ENCODE assay signal across 26 mouse cellular contexts in genomic region chr9:61489983-61490382, GRCm38 (mm10).
DNase-seq lines count a peak whose midpoint lies in the region; ATAC-seq and TF ChIP-seq lines count a peak whose summit lies in the region.
"Had no signal": no experiment of that assay in that cellular context is flagged by ENCODE, and none has a peak within 500 bp of the region (broad histone marks: within the 10 kb centered on the region; RNA-seq: fewer than 3 reads in every experiment).

No protein-coding gene starts in this region.

- no peak for ATAC-seq in Patski
- ATAC-seq: activated CD4-positive, CD25-positive, alpha-beta regulatory T cell, adult 4 months; forebrain, embryonic 13.5 days; forebrain, embryonic 16.5 days; hindbrain, postnatal 0 days; inflammation-experienced regulatory T-cells, adult 6 months; intestine, embryonic 16.5 days had no signal

- POLR2A ChIA-PET in Patski (lab: Charles Lee) = no interaction called here

- TF ChIP-seq CTCF in Patski (IDR thresholded peaks at IDR 0.05) = no peak

- in situ Hi-C loops in Patski (cut with MboI; ENCODE audit: low pct_unique_long_range_greater_than_20kb) = no loop called here

- peak; percentile 21 for DNase-seq in adrenal gland, postnatal 10 days
- DNase-seq in adrenal gland, postnatal 4 days (ENCODE audit: low spot score in 2 of 2) = no peak
- DNase-seq in 3T3-L1 (ENCODE audit: low read depth, low spot score) = peak; percentile 22
- peak; percentile 51 for DNase-seq in Patski (ENCODE audit: low read depth, low spot score)
- DNase-seq in fibroblast of lung, adult 2 months (ENCODE audit: low read depth) = peak; percentile 46
- DNase-seq in spleen, postnatal 14 days (ENCODE audit: low spot score in 2 of 2) = no peak
- no peak for DNase-seq in cerebellum, postnatal 25 days
- DNase-seq in kidney, postnatal 25 days = no peak
- DNase-seq: B cell, adult 2 months; cerebellum, adult 11 months; cerebellum, adult 2 months; cerebellum, adult 9-11 months; cerebellum, postnatal 36 days; embryo, embryonic 11 days; gastrocnemius, postnatal 10 days; gastrocnemius, postnatal 36 days; heart, adult 2 months; heart, postnatal 14 days; heart, postnatal 4 days had no signal

- no peaks in the 10 kb centered on the region for H3K27me3 ChIP-seq in Patski
- H3K27me3 ChIP-seq: CH12.LX had no signal

- CTCF ChIA-PET in Patski (lab: Charles Lee) = no interaction called here

Comparison
In these comparisons a context has a peak if more than half of its experiments do, and no peak if none do; other contexts are left out.
1. DNase-seq: peak in adrenal gland, postnatal 10 days (single experiment), 3T3-L1 (single experiment), Patski (single experiment) and fibroblast of lung, adult 2 months (single experiment); none in adrenal gland, postnatal 4 days (0 of 2), spleen, postnatal 14 days (0 of 2), cerebellum, postnatal 25 days (0 of 2) and kidney, postnatal 25 days (0 of 2).